Mouse (Mus musculus): Measurements from ENCODE around the gene Spc24.
"Not testable (repeated sequence)": the region's sequence is repeated elsewhere in the genome, so short reads cannot be mapped to it uniquely, and the experiment has no call there.

The Spc24 gene

GRCm38 (mm10) chr9:21784517-21785307 lies 24.6 kb upstream of the Spc24 start:
- DNase-seq, result no peak

GRCm38 (mm10) chr9:21781657-21782468 lies 21.8 kb upstream of the Spc24 start:
- DNase-seq, result no peak

- no peak for DNase-seq
Observed at GRCm38 (mm10) chr9:21777726-21778125, 17.6 kb upstream of the Spc24 start.

GRCm38 (mm10) chr9:21774353-21774752 lies 14.2 kb upstream of the Spc24 start:
- DNase-seq, result no peak

- not testable (repeated sequence) for DNase-seq
Observed at GRCm38 (mm10) chr9:21773396-21773795, 13.3 kb upstream of the Spc24 start.

GRCm38 (mm10) chr9:21769558-21770183 lies 9.6 kb upstream of the Spc24 start:
- DNase-seq, result no peak

- DNase-seq, result no peak
Observed at GRCm38 (mm10) chr9:21768511-21769411, 8.7 kb upstream of the Spc24 start.

- no peak for DNase-seq
Observed at GRCm38 (mm10) chr9:21767896-21768295, 7.8 kb upstream of the Spc24 start.

- no peak for DNase-seq
Observed at GRCm38 (mm10) chr9:21764084-21764999, 4.2 kb upstream of the Spc24 start.

- no peak for DNase-seq
Observed at GRCm38 (mm10) chr9:21762135-21762534, 2.0 kb upstream of the Spc24 start.

- DNase-seq, result no peak
Observed at GRCm38 (mm10) chr9:21759718-21760117, 385 bp downstream of the Spc24 start.

- no peak for DNase-seq
Observed at GRCm38 (mm10) chr9:21758576-21759529, 1.2 kb downstream of the Spc24 start.

- DNase-seq, result no peak
Observed at GRCm38 (mm10) chr9:21754516-21755321, 5.4 kb downstream of the Spc24 start.

- no peak for DNase-seq
Observed at GRCm38 (mm10) chr9:21754003-21754402, 6.1 kb downstream of the Spc24 start.

- no peak for DNase-seq
Observed at GRCm38 (mm10) chr9:21752252-21752792, 7.8 kb downstream of the Spc24 start.

- no peak for DNase-seq
Observed at GRCm38 (mm10) chr9:21751347-21751746, 8.8 kb downstream of the Spc24 start.

GRCm38 (mm10) chr9:21750370-21750769 lies 9.7 kb downstream of the Spc24 start:
- DNase-seq, result no peak

- no peak for DNase-seq
Observed at GRCm38 (mm10) chr9:21749382-21750118, 10.6 kb downstream of the Spc24 start.
